Mouse (Mus musculus) E14TG2a.4 (cell line): ENCODE results near the gene Gm10985.

Experiments
- CTCF ChIP-seq: conservative IDR thresholded peaks from 2 replicates; pipeline ENCODE4 v1.5.1; 2014; ENCODE audit warnings: low read length
- POU5F1 ChIP-seq: IDR thresholded peaks from 2 replicates; pipeline ENCODE4 v1.6.1; 2014; ENCODE audit warnings: low read length, borderline replicate concordance

- no peak for TF ChIP-seq CTCF
- no peak for TF ChIP-seq POU5F1
These were observed 23.3 kb downstream of the Gm10985 start for GRCm38 (mm10) chr3:53868212-53868611.
